Mouse (Mus musculus) kidney, postnatal 14 days (tissue): Measurements from ENCODE around the gene Mettl23.
"Not testable (repeated sequence)": the region's sequence is repeated elsewhere in the genome, so short reads cannot be mapped to it uniquely, and the experiment has no call there.

ENCODE experiments used
- DNase-seq: peaks from one replicate; pipeline ENCODE4 v3.0.0; 2022; ENCODE audit warnings: mixed read lengths

Gene Mettl23

GRCm38 (mm10) chr11:116884061-116884460, 41.0 kb downstream of the Mettl23 start:
- no peak for DNase-seq

GRCm38 (mm10) chr11:116885275-116886151, 42.4 kb downstream of the Mettl23 start:
- DNase-seq, result peak; percentile 89

GRCm38 (mm10) chr11:116887136-116887535, 44.1 kb downstream of the Mettl23 start:
- no peak for DNase-seq

- DNase-seq, result no peak
These were observed 50.7 kb downstream of the Mettl23 start for GRCm38 (mm10) chr11:116893532-116894442.

GRCm38 (mm10) chr11:116895402-116895801, 52.3 kb downstream of the Mettl23 start:
- DNase-seq, result no peak

- DNase-seq, result no peak
These were observed 56.2 kb downstream of the Mettl23 start for GRCm38 (mm10) chr11:116899247-116899646.

- DNase-seq, result not testable (repeated sequence)
These were observed 59.5 kb downstream of the Mettl23 start for GRCm38 (mm10) chr11:116902588-116902987.
